Mouse (Mus musculus) intestine, postnatal 0 days (tissue): ENCODE measurements around the gene Tnfrsf14. TPM values are rescaled to one million over a fixed set of nuclear protein-coding genes. Genes with fewer than 3 reads are reported as not detected.
A peak's percentile ranks its signal among the peaks of the same experiment; 100 is the strongest.

ENCODE experiments used
- ATAC-seq: fragments of 200-750 bp; cut with Nextera tagmentation; 2 replicates; pipeline ENCODE4 v1.8.0; 2017; ENCODE audit warnings: mild to moderate bottlenecking, moderate TSS enrichment, moderate library complexity
- H3K27ac ChIP-seq: fragments of 300-500 bp; sonication (generic); 2 replicates; pipeline ENCODE4 v1.5.1; 2014; ENCODE audit warnings: mild to moderate bottlenecking, low read depth, low read length, moderate library complexity
- H3K27me3 ChIP-seq: fragments of 300-500 bp; sonication (generic); replicated peaks from 2 replicates; pipeline ENCODE4 v1.6.1; 2014; ENCODE audit warnings: low read length, mixed read lengths; ENCODE audit not compliant: control insufficient read depth, insufficient read depth
- H3K36me3 ChIP-seq: fragments of 300-500 bp; sonication (generic); 2 replicates; pipeline ENCODE4 v1.6.1; 2014; ENCODE audit warnings: mild to moderate bottlenecking, moderate library complexity; ENCODE audit not compliant: control insufficient read depth, insufficient read depth
- H3K4me1 ChIP-seq: fragments of 300-500 bp; sonication (generic); replicated peaks from 2 replicates; pipeline ENCODE4 v1.6.1; 2014; ENCODE audit warnings: antibody characterized with exemption, low read length, mixed read lengths; ENCODE audit not compliant: control insufficient read depth, insufficient read depth
- H3K4me2 ChIP-seq: fragments of 300-500 bp; sonication (generic); replicated peaks from 2 replicates; pipeline ENCODE4 v1.6.1; 2014; ENCODE audit warnings: low read depth, mild to moderate bottlenecking, moderate library complexity
- H3K4me3 ChIP-seq: fragments of 300-500 bp; sonication (generic); 2 replicates; pipeline ENCODE4 v1.5.1; 2014; ENCODE audit warnings: low read depth, low read length
- H3K9ac ChIP-seq: fragments of 300-500 bp; sonication (generic); 2 replicates; pipeline ENCODE4 v1.6.1; 2014; ENCODE audit warnings: mild to moderate bottlenecking, low read depth, low read length
- H3K9me3 ChIP-seq: fragments of 300-500 bp; sonication (generic); 2 replicates; pipeline ENCODE4 v1.6.1; 2016; ENCODE audit warnings: mixed run types; ENCODE audit not compliant: control insufficient read depth
- CTCF ChIP-seq: sonication (generic); IDR thresholded peaks from 2 replicates; pipeline ENCODE4 v1.5.1; 2016; ENCODE audit warnings: low read depth, mild to moderate bottlenecking, control low read depth, antibody characterized with exemption, moderate library complexity
- WGBS: fragments of 180-500 bp; shearing (Covaris S2); extraction: QIAGEN DNeasy Blood & Tissue Kit; methylation state at CpG from one replicate; pipeline ENCODE4 v1.1.7; 2014; 5-methylcytosine and 5-hydroxymethylcytosine counted together
- polyA plus RNA-seq: library from polyadenylated mRNA; unstranded; fragments of >200 nt; fragmentation: Nextera tagmentation; extraction: Ambion mirVana; gene quantifications from 2 replicates; pipeline ENCODE4 v1.2.1, GENCODE M21; 2015

The Tnfrsf14 gene
- polyA plus RNA-seq, 1 experiment from 2014 or later, result 1.9 TPM

DNA sequence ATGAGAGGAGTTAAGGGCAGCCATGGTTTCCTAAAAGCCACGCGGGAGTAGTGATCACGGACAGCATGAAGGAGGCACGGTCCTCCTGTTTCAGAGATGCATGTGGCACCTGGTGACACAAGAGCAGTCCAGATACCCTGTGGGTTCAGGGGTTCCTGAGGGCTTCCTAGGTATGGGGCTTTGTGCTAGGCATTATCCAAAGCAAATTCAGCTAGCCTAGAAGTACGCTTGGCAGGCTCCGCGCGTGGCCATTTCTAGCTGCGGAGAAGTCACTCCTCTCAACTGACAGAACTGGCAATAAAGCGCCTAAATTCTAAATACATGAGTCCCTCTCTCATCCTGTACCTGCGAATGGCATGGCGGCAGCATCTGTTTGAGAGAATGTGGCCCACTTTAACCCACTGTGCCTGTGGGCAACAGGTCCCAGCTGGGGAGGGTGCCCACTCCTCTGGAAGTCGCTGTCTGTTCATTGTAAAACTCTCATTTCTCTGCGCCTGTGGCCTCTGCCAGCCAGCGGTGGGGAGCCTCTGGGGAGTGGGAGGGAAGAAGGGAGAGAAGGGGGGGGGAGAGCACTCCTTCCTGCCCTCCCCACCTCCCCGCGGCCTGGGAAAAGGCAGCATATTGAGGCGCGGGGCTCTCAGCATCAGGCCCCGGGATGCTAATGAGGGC lies 31.8 kb upstream of the Tnfrsf14 start:
- Histone ChIP-seq H3K4me1 (peaks cover 13% of the 10 kb centered on the region), H3K9me3 (no peaks in the 10 kb centered on the region), H3K9ac (no peak overlapping the region), H3K27ac (no peak overlapping the region), H3K36me3 (no peaks in the 10 kb centered on the region), H3K4me2 (peak overlapping the region; percentile 85), H3K4me3 (peak overlapping the region; percentile 50), H3K27me3 (peaks cover 59% of the 10 kb centered on the region)
- no peak for ATAC-seq
- TF ChIP-seq CTCF, result no peak
- 35% methylated on average over 20 of the region's 20 CpGs for WGBS

DNA sequence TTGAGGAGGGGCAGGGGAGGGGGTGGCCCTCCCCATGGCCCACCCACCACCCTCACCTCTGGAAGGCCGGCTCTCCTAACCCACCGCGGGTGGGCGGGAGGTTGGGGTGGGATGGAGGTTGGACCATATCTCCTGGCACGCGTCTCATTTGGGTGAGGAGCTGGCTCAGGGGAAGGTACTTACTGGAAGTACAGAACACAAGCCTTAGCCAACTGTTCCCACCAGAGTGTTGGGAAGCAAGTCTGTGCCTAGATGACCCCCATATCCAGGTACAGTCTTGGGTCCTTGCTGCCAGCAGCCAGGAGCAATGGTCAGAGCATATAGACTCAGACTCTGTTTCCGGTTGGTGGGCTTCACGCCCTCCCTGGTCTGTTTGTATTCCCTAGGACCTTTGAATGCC lies 30.3 kb upstream of the Tnfrsf14 start:
- 24% methylated on average over 8 of the region's 8 CpGs for WGBS
- TF ChIP-seq CTCF, result no peak
- Histone ChIP-seq H3K4me3 (no peak overlapping the region), H3K27me3 (peaks cover 74% of the 10 kb centered on the region), H3K27ac (no peak overlapping the region), H3K9ac (no peak overlapping the region), H3K9me3 (no peaks in the 10 kb centered on the region), H3K4me1 (peaks cover 11% of the 10 kb centered on the region), H3K4me2 (no peak overlapping the region), H3K36me3 (no peaks in the 10 kb centered on the region)
- ATAC-seq, result no peak

DNA sequence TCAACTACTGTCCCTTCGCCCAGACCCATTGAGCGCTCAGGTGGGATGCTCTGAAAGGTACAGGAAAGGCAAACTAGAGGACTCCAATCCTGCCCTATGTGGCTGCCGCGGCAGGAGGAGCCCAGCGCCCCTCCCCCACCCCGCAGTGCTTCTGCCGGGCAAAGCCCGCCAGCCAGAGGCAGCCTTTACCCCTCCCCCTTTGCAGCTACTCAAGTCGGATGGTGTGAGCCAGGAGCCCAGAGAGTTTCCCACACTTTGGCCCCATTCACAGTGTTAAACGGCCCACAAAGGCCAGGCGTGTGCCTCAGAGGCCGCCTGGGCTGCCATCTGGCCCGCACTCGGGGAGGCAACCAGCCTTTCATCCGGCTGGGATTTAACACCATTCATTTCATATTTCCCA lies 29.8 kb upstream of the Tnfrsf14 start:
- ATAC-seq, result no peak
- Histone ChIP-seq H3K9ac (no peak overlapping the region), H3K36me3 (no peaks in the 10 kb centered on the region), H3K4me3 (peak overlapping the region; percentile 9; the same call in 1 of the 2 replicates), H3K27me3 (peaks cover 78% of the 10 kb centered on the region), H3K9me3 (no peaks in the 10 kb centered on the region), H3K27ac (no peak overlapping the region), H3K4me1 (peaks cover 11% of the 10 kb centered on the region), H3K4me2 (no peak overlapping the region)
- 5% methylated on average over 15 of the region's 15 CpGs for WGBS
- no peak for TF ChIP-seq CTCF

DNA sequence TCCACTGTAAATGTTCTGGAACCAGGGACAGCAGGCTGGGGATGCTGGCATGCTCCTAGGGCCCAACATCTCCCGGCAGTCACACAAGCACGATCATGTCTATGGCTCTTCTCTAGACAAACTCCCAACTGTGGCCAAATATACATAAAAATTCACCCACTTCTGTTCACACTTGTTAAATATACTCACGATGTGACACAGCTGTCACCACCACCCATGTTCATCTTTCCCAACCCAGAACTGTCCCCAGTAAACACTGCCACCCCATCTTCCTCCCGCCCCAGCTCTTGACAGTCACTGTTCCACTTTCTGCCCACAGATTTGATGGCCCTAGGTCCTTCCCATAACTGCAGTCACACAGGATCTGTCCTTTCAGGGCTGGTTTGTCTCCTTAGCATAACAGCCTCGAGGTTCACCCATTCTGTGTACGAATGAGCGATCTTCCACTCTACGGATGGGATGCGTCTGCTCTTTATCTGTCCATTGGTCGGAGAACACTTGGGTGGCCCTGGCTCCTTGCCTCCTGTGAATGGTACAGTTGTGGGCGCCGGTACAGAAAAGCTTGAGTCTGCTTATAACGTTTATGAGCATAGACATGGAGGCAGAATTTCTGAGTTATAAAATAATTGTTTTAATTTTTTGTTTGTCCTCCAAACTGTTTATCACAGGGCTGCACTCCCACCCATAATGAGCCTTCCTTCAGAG lies 29.1 kb upstream of the Tnfrsf14 start:
- no peak overlapping the region for H3K9ac ChIP-seq
- TF ChIP-seq CTCF, result no peak

DNA sequence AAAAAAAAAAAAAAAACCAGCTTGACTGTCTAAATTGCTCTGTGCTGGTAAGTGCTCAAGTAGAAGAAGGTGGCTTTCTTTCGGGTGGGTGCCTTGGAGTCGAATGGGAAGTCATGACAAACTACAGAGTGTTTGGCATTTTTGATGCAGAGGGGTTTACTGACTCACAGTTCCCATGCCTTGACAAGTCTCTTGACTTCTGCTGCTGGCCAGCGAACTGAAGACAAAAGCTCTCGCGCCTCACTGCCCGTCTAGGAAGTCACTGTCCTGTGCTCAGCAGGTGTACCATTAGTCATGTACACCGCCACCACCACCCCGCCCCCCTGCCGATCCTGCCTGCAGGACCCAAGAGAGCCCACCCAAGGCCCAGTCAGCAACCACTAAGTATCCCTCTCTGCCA lies 28.2 kb upstream of the Tnfrsf14 start:
- Histone ChIP-seq H3K27ac (no peak overlapping the region), H3K9ac (no peak overlapping the region), H3K9me3 (no peaks in the 10 kb centered on the region), H3K36me3 (no peaks in the 10 kb centered on the region), H3K27me3 (peaks cover 80% of the 10 kb centered on the region), H3K4me3 (no peak overlapping the region), H3K4me2 (no peak overlapping the region), H3K4me1 (peaks cover 10% of the 10 kb centered on the region)
- 50% methylated on average over 9 of the region's 9 CpGs for WGBS
- no peak for ATAC-seq
- no peak for TF ChIP-seq CTCF

More for the DNA sequence above, 29.1 kb upstream of the Tnfrsf14 start:
- WGBS, result 53% methylated on average over 13 of the region's 13 CpGs
- Histone ChIP-seq H3K27me3 (peaks cover 81% of the 10 kb centered on the region), H3K4me3 (no peak overlapping the region), H3K9me3 (no peaks in the 10 kb centered on the region), H3K4me2 (no peak overlapping the region), H3K27ac (no peak overlapping the region), H3K36me3 (no peaks in the 10 kb centered on the region), H3K4me1 (peaks cover 11% of the 10 kb centered on the region)
- ATAC-seq, result no peak

DNA sequence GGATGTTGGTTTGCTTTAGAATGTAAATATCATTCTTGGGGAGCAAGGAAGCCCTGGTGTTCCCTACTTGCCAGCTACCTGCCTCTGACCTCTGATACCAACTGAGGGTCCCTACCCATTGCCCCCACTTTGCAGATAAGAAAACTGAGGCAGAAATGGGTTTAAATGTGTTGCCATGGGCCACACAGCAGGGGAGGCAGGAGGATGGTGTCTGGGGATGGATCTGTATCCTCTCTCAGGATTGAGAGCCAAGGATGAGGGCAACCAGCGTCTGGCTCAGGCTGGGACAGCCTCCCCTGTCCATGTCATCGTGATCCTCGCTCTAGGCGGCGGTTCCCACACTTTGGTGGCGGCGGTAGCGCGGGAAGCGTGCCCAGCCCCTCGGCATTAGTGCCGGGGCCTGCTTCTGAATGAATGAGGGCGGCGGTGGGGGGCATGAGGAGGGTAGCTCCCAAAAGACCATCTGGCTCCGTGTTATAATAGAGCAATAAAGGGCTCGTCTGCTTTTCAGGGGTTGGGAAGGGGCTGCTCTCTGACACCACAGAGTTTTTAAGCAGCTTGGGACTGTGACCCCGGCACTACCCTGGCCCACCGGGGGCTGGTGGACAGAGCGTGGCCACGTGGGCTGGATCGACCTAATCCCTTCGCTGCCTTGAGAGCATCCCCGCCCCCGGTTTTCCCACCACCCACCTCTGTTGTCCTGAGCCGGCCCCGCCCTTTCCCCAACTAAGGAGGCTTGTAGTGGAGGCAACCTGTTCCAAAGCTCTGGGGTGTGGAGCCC lies 24.3 kb upstream of the Tnfrsf14 start:
- Histone ChIP-seq H3K27ac (no peak overlapping the region), H3K36me3 (no peaks in the 10 kb centered on the region), H3K4me3 (no peak overlapping the region), H3K27me3 (peaks cover 65% of the 10 kb centered on the region), H3K9me3 (no peaks in the 10 kb centered on the region), H3K9ac (no peak overlapping the region), H3K4me2 (no peak overlapping the region), H3K4me1 (no peaks in the 10 kb centered on the region)
- no peak for TF ChIP-seq CTCF
- no peak for ATAC-seq
- 1% methylated on average over 26 of the region's 26 CpGs for WGBS
